Mouse (Mus musculus) megakaryocyte, embryonic 14.5 days (primary cell): Measurements from ENCODE around the gene Klhl31. TPM values are rescaled to one million over a fixed set of nuclear protein-coding genes. Genes with fewer than 3 reads are reported as not detected.

Experiments
- H3K27me3 ChIP-seq: replicated peaks from 2 replicates; pipeline ENCODE3; 2012; ENCODE audit warnings: inconsistent platforms
- H3K36me3 ChIP-seq: replicated peaks from 2 replicates; pipeline ENCODE3; 2012; ENCODE audit warnings: low read length, inconsistent platforms, mixed read lengths
- H3K4me1 ChIP-seq: 2 replicates; pipeline ENCODE4 v1.6.1; 2012; ENCODE audit warnings: inconsistent platforms
- H3K4me3 ChIP-seq: replicated peaks from 2 replicates; pipeline ENCODE3; 2012; ENCODE audit warnings: moderate library complexity, mild to moderate bottlenecking, inconsistent platforms
- H3K9me3 ChIP-seq: 2 replicates; pipeline ENCODE4 v1.6.1; 2012; ENCODE audit warnings: inconsistent platforms
- FLI1 ChIP-seq: IDR thresholded peaks from 2 replicates; pipeline ENCODE4 v1.6.1; 2012; ENCODE audit warnings: low read length, inconsistent platforms, mixed read lengths
- GATA1 ChIP-seq: IDR thresholded peaks from 3 replicates; pipeline ENCODE4 v1.6.1; 2012; ENCODE audit warnings: mixed read lengths, low read length, inconsistent platforms, borderline replicate concordance
- polyA plus RNA-seq: library from polyadenylated mRNA; stranded (reverse); fragments of >175 nt; gene quantifications from 2 replicates; pipeline ENCODE4 v1.2.3, GENCODE M21; 2012; ENCODE audit warnings: low replicate concordance; ENCODE audit not compliant: insufficient read depth

The Klhl31 gene
- polyA plus RNA-seq, 1 experiment: not detected

DNA sequence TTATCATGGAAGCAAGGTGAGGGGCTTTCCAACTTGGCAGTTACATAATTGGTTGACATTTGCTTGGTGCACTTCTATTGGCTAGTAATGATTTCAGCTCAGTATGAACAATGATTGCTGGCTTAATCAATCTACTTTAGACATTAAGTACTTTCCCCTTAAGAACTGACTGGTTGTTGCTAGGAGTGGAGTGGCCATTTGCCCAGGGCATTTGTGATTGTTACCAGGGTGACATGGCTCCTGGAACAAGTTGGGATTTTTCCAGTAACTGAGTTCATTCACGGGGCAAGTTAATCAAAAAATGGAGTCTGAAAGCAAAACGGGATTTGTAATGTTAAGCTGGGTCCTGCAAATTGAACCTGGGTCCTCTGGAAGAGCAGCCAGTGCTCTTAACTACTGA is 15.8 kb upstream of the Klhl31 start:
- no peaks in the 10 kb centered on the region for H3K36me3 ChIP-seq
- no peaks in the 10 kb centered on the region for H3K4me1 ChIP-seq
- no peaks in the 10 kb centered on the region for H3K27me3 ChIP-seq
- H3K9me3 ChIP-seq: 0 out of 2 replicates have a peak, but pooled peaks cover 9% of the 10 kb centered on the region
- H3K4me3 ChIP-seq: no peak overlapping the region
- TF ChIP-seq GATA1 (no peak), FLI1 (no peak)

DNA sequence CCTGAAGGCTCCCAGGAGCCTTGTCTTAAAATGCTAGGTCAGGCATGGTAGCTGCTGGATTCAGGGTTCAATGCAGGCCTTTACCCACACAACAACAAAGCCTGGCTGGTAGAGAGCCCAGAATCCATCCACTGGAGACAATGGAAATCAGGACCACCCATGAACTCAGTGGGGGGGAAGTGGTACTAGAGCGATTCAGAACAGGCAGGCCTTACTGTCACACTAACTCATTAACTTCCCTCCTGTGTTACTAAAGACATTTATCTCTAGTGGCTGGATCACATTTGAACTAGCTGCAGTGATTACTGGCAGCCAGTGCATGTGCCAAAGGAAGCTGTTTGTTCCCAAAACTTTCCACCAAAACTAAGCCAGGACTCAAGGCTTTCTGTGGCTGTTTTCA is 13.4 kb upstream of the Klhl31 start:
- H3K4me3 ChIP-seq: no peak overlapping the region
- H3K4me1 ChIP-seq: no peaks in the 10 kb centered on the region
- peaks cover 18% of the 10 kb centered on the region for H3K9me3 ChIP-seq
- H3K36me3 ChIP-seq: no peaks in the 10 kb centered on the region
- no peaks in the 10 kb centered on the region for H3K27me3 ChIP-seq
- TF ChIP-seq GATA1 (no peak), FLI1 (no peak)

DNA sequence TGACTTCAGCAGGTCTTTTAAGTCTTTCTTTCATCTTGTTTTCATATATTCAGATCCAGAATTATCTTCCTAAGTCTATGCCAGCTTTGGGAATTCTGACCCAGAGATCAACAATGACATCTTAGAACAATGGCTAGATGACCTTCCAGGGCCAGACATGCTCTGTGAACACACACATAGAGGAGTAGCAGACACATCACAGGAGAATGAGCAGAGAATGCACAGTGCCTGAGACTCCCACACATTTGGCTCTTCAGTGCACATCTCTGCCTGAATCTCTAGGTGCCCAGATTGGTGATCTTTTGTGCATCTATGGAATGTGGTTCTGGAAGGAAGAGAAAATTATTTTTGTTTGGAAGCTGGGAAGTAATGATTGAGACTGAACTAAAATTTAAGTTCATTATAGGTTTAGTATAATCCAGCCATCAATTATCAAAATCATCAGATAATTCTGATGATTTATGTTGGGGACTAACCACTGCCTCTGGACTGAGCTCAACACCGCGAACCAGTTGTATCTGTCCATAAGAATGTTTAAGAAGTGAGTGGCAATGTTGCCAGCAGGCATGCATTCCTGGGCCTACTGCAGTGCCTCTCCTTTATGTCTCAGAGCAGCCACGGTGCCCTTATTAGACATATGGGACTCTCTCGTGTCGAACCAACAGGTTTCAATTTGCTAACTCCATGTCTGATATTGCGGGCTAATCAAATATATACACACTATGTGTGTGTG is 12.8 kb upstream of the Klhl31 start:
- Histone ChIP-seq H3K36me3 (no peaks in the 10 kb centered on the region), H3K9me3 (peaks cover 18% of the 10 kb centered on the region), H3K4me1 (no peaks in the 10 kb centered on the region), H3K27me3 (no peaks in the 10 kb centered on the region), H3K4me3 (no peak overlapping the region)
- TF ChIP-seq GATA1 (no peak), FLI1 (no peak)

DNA sequence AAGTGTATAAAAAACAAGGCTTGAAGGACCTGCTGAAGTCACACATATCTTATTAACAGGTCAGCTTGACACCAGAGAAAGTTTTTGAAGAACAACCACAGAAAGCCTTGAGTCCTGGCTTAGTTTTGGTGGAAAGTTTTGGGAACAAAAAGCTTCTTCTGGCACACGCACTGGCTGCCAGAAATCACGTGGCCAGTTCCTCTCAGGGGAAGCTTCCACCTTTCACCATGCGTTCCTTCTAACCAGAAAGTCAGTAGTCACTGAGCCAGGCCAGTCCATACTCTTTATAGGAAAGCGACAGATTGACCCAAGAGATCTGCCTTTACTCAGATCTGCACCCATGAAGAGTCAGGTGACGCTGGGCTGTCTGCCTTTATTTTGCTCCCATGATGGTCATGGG is 12.1 kb upstream of the Klhl31 start:
- Histone ChIP-seq H3K4me3 (no peak overlapping the region), H3K36me3 (no peaks in the 10 kb centered on the region), H3K27me3 (no peaks in the 10 kb centered on the region), H3K9me3 (peaks cover 18% of the 10 kb centered on the region), H3K4me1 (no peaks in the 10 kb centered on the region)
- TF ChIP-seq GATA1 (no peak), FLI1 (no peak)

DNA sequence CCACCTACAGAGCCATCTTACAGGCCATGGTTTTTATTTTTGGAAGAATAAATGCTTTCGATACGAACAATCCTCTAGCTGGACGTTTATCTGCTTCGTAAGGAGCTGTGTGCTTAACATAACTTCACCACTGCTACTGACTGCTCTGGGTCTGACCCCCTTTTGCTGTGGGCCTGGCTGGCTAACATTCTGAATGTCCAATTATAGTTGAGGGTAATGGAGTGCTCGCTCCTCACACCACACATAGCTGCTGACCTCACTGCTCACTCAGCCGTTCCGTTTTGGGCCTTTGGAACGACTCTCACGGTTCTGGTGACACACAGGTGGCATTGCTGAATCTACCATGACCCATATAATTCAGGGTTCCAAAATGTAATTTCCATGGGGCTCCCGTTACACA is 7.6 kb upstream of the Klhl31 start:
- no peaks in the 10 kb centered on the region for H3K36me3 ChIP-seq
- no peak for TF ChIP-seq GATA1
- no peak for TF ChIP-seq FLI1

DNA sequence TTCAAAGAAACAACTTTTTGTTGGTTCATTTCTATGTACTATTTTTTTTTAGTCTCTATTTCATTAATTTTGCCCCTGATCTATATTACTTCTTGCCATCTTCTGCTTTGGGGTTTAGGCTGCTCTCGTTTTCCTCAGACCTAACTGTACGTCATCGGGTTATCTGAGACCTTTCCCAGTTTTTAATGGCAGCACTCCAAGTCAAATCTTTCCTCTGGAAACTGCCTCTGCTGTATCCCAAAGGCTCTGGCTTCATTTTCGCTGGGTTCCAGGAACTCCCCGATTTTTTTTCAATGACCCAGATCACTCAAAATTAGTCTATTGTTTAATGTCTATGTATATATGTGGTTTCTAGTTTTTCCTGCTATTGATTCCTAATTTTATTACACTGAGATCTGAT is 6.6 kb upstream of the Klhl31 start:
- TF ChIP-seq GATA1 (no peak), FLI1 (no peak)
- Histone ChIP-seq H3K27me3 (peaks cover 2% of the 10 kb centered on the region), H3K4me1 (no peaks in the 10 kb centered on the region), H3K9me3 (peaks cover 17% of the 10 kb centered on the region), H3K36me3 (no peaks in the 10 kb centered on the region), H3K4me3 (no peak overlapping the region)

More for the DNA sequence above, 7.6 kb upstream of the Klhl31 start:
- no peaks in the 10 kb centered on the region for H3K4me1 ChIP-seq
- H3K4me3 ChIP-seq: no peak overlapping the region
- peaks cover 18% of the 10 kb centered on the region for H3K9me3 ChIP-seq
- peaks cover 2% of the 10 kb centered on the region for H3K27me3 ChIP-seq

GRCm38 (mm10) chr9:77630764-77631163 is 5.5 kb upstream of the Klhl31 start:
- TF ChIP-seq FLI1: no peak
- no peak for TF ChIP-seq GATA1
- Histone ChIP-seq H3K4me1 (no peaks in the 10 kb centered on the region), H3K27me3 (peaks cover 2% of the 10 kb centered on the region), H3K4me3 (no peak overlapping the region), H3K9me3 (peaks cover 9% of the 10 kb centered on the region), H3K36me3 (no peaks in the 10 kb centered on the region)

DNA sequence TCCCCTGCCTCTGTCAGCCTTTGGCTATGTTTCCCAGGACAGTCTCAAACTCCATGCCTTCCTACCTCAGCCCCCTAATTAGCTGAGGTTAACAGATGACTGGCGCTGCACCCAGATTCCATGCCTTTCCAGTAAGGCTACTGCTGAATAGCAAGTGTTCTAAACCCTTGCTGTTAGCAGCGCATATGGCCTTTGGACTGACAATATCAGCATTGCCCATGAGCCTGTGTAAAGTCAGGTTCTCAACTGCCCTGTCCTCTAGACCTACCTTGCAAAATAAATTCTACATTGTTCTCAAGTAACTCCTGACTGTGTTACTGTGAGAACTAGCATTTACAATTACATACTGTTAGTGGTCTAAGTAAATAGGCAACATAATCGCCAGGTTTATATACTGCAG is 3.9 kb upstream of the Klhl31 start:
- TF ChIP-seq GATA1 (no peak), FLI1 (no peak)
- Histone ChIP-seq H3K36me3 (no peaks in the 10 kb centered on the region), H3K27me3 (peaks cover 9% of the 10 kb centered on the region), H3K4me3 (no peak overlapping the region), H3K9me3 (peaks cover 3% of the 10 kb centered on the region), H3K4me1 (no peaks in the 10 kb centered on the region)

GRCm38 (mm10) chr9:77636003-77636402 is 297 bp upstream of the Klhl31 start:
- no peaks in the 10 kb centered on the region for H3K9me3 ChIP-seq
- TF ChIP-seq GATA1 (no peak), FLI1 (no peak)

DNA sequence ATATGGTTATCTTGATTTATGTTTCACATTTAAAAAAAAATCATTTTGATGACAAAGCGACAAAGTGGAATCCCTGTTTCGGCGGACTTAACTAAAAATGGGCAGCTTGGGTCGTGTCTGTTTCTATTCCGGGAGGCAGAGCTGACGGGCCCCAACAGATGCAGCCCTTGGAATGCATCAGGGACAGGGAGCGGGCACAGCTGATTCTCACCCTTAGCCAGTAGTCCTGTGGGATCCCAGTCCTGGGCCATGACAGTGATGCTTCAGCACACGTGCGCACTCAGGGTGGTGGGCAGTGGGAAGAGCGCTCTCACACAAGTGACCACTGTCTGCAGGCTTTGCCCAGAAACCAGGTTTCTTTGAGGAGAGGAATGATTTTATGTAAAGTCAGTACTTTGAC is 1.1 kb downstream of the Klhl31 start:
- Histone ChIP-seq H3K27me3 (peaks cover 8% of the 10 kb centered on the region), H3K4me1 (no peaks in the 10 kb centered on the region), H3K4me3 (no peak overlapping the region), H3K36me3 (no peaks in the 10 kb centered on the region), H3K9me3 (no peaks in the 10 kb centered on the region)
- TF ChIP-seq GATA1 (no peak), FLI1 (no peak)

More at GRCm38 (mm10) chr9:77636003-77636402, 297 bp upstream of the Klhl31 start:
- H3K36me3 ChIP-seq: no peaks in the 10 kb centered on the region
- peaks cover 10% of the 10 kb centered on the region for H3K27me3 ChIP-seq
- H3K4me3 ChIP-seq: no peak overlapping the region
- H3K4me1 ChIP-seq: no peaks in the 10 kb centered on the region

GRCm38 (mm10) chr9:77645176-77645575 is 8.9 kb downstream of the Klhl31 start:
- Histone ChIP-seq H3K4me3 (no peak overlapping the region), H3K27me3 (peaks cover 11% of the 10 kb centered on the region), H3K36me3 (no peaks in the 10 kb centered on the region), H3K4me1 (no peaks in the 10 kb centered on the region), H3K9me3 (no peaks in the 10 kb centered on the region)
- no peak for TF ChIP-seq FLI1
- no peak for TF ChIP-seq GATA1
